Mouse (Mus musculus) lung, postnatal 0 days (tissue): Measurements from ENCODE around the gene Mipol1.
"Not testable (repeated sequence)": the region's sequence is repeated elsewhere in the genome, so short reads cannot be mapped to it uniquely, and the experiment has no call there.

Experiments
- CTCF ChIP-seq: IDR thresholded peaks from 2 replicates; pipeline ENCODE4 v1.5.1; 2016; ENCODE audit warnings: antibody characterized with exemption, mild to moderate bottlenecking
- EP300 ChIP-seq: IDR thresholded peaks from 2 replicates; pipeline ENCODE4 v1.6.1; 2016; ENCODE audit warnings: antibody characterized with exemption, mild to moderate bottlenecking, control low read depth

DNA sequence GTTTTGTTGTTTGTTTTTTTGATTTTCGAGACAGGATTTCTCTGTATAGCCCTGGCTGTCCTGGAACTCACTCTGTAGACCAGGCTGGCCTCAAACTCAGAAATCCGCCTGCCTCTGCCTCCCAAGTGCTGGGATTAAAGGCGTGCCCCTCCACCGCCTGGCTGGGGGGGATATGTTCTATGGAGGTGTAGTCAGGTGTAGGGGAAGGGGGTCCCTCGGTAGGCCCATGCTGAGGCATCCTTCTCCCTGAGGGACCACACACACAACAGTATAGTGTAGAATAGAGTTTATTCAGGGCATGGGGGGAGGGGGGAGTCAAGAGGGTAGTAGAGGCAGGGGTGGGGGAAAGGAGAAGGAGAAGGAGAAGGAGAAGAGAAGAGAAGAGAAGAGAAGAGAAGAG is 17.8 kb upstream of the Mipol1 start:
- not testable (repeated sequence) for TF ChIP-seq CTCF, EP300
